Mouse (Mus musculus): ENCODE results near the gene Rpl28.
A peak's percentile ranks its signal among the peaks of the same experiment; 100 is the strongest.

The Rpl28 gene

GRCm38 (mm10) chr7:4792278-4793212 is at the start of gene Rpl28:
Rpl28 (plus strand) TSS chr7:4792874.
- peak; percentile 95 to 96 for DNase-seq (ENCODE audit: low spot score in 2 of 2)

DNA sequence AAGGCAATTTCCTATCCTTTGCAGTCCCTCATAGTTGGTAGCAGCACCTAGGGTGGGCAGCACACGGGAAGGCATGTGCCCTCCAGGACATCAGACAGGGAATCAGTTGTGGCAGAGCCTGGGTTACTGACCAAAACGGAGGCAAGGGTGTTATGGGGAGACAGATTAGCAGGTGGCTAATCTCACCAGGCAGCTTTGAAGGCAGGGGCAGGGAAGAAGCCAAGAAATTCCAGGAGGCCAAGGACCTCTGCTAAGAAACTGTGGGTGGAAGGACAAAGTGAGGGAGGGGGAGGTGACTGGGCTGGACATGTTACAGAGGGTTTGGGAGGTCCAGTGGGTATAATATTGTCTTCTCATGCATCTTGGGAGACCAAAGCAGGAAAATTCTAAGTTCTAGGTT is 49.3 kb upstream of the Rpl28 start:
- DNase-seq (ENCODE audit: low spot score in 2 of 2): no peak

- DNase-seq (ENCODE audit: low spot score in 2 of 2): no peak
Measured at GRCm38 (mm10) chr7:4744886-4745285, 47.8 kb upstream of the Rpl28 start.

DNA sequence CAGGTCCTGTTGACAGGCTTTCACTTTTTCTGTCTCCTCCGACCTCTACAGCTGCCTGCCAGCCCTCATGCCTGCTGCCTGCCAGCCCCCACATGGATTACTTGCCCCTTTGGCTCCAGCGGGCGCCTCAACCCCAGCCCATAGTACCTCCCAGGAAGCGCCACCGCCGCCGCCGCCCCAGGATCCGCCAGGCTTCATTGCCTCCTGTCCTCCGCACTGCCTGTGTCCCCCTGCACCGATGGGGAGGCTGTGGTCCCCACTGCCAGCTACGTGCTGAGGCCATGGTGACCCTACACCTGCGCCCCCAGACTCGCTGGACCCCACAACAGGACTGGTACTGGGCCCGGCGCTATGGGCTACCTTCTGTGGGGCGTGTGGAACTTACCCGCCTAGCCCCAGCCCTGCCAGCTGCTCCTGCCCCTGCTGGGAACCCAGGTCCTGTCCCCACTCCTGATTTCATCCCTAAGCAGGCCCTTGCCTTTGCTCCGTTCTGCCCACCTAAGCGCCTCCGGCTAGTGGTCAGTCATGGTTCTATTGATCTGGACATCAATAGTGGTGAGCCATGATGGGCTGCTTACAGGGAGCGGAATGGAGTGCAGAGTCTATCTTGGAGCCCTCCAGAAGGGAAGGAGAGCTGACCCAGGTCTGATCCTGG is 46.2 kb upstream of the Rpl28 start:
- DNase-seq (ENCODE audit: low spot score in 2 of 2): no peak

- no peak for DNase-seq (ENCODE audit: low spot score in 2 of 2)
Measured at GRCm38 (mm10) chr7:4747156-4747899, 45.3 kb upstream of the Rpl28 start.

DNA sequence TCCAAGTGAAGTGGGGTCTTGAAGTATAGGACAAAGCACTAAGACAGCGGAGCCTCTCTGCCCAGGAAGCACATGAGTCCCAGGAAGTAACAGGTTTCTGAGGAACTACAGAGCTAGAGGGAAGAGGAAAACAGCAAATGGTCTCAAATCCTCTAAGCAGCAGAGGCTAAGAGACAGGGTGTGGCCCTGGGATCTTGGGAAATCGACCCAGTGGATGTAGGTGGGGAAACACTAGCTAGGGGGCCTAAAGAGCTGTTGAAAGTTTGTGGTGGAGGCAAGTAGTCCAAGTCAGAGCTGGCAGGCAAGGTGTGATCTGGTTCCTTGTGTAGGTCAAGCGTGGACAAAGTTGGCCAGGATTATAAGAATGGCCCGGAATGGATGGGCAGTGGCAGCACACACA is 44.4 kb upstream of the Rpl28 start:
- DNase-seq (ENCODE audit: low spot score in 2 of 2): no peak

- no peak for DNase-seq (ENCODE audit: low spot score in 2 of 2)
Measured at GRCm38 (mm10) chr7:4749169-4749568, 43.5 kb upstream of the Rpl28 start.

DNA sequence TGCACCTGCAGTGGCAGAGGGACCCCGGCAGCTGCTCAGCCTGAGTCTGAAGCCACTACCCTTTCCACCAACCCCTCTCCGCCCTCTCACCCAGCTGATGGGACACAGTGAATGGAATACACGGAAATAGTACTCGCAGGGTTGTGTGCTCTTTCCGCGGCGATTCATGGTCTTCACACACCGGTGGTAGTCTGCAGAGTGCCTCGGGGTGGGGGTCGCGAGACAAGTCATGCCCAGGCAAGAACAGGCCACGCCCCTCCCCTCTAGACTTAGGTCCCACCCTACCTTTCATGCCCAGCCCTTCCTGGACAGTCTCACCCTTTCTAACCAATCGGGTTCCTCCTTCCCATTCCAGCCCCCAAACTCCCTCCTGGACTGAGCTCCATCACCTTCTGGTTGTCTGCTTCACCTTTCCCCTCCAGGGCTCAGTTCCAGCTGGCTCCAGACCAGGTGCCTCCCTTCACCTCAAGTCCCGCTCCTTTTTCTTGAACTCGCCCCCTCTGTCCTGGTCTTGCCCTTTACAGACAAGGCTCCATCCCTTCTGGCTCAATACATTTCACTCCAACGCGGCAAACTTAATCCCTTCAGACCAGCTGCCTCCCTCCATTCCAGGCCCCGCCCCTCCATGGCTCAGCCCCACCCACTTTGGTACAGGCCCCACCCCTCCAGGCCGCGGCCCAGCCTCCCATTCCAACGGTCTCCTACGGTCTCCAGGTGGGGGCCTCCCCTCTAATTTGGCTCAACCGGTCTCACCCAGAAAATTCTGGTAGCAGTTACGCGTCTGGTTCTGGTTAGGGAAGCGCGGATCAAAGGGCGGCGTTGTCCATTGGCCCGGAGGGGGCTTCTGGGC is 40.5 kb upstream of the Rpl28 start:
- DNase-seq (ENCODE audit: low spot score in 2 of 2): no peak

DNA sequence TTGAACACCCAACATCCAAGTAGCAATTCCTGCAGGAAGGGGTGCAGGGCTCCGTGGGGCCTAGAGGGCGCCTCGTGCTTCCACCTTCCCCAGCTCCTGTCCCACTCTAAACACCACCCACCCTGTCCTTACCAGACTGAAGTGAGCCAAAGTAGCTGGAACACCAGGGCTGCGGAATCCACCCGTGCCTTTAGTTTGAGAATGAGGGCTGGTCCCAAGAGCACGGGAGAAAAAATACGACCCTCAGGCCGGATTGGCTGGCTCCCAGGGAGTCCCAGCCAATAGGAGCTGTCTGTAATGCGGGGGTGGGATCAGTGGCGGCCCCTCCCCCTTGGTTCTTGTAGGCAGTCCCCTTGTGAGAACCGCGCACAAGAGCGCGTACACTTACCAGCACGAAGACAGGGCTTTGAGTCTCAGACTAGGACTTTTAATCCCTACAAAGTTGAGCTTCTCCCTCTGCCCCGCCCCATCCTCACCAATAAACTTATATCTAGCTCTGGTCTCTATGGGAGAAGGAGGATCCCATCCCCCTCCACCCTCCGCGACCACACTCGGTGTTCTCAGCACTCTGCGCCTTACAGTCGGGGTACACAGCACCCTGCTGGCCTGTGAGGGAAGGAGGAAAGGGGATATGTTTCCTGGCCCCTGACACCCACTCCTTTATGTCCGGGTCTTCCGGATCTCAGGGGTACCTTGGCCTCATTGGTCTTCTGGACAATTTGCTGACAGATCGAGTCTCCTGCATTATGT is 39.7 kb upstream of the Rpl28 start, which contains the start of gene Cox6b2:
Gene Cox6b2, minus strand, starts transcription at position 274 of the 750 bp plus-strand sequence.
- DNase-seq (ENCODE audit: low spot score in 2 of 2): peak; percentile 37 to 45

DNA sequence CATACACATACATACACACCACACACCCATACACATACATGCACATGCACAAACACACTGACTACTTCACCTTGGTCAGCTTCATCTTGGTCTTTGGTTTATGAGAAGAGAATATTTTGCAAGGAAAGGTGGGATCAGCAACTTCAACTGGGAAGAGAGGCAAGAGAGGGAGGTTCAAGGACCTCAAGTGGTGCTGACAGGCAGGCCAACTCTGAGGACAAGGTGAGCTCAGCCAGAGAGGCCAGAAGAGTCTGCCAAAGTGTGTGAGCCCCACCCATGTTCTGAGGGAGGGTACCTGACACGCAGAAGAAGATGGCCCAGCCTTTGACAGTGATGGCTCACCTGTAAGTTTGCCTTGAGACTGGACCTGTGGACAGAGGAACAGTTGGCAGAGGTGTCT is 33.0 kb upstream of the Rpl28 start:
- DNase-seq (ENCODE audit: low spot score in 2 of 2): no peak

DNA sequence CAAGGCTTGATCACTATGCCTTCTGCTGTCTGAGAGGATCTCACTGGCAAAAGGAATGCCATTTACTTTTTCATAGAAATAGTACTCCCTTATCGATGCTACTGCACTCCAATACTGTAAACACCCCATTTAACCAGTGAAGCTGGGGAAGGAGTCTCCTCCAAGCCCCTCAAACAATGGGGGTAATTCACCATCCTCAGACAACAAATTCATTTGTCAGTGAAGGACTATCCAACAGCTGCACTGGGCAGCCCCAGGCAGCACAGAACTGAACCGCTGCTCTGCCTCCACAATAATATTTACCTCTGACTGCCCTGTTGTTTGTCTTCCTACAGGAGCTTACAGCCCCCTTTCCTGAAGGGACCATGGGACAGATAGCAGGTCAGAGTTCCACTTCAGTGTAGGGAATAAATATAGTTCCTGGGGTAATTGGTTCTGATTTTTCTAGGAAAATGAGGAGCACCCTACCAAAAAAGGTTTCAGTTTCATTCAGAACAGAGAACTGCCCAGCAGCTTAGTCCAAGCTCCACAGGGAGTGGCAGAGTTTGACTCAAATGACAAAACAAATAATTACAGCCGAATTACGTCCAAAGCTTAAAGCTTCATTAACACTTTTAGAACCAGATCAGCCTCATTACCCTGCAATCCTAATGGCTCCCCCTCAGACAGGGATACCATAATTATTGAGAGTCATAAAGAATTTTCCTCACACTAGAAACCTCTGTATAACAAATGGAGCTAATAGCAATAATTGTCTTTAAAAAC is 27.5 kb upstream of the Rpl28 start:
- DNase-seq (ENCODE audit: low spot score in 2 of 2): no peak

- DNase-seq (ENCODE audit: low spot score in 2 of 2): no peak
Measured at GRCm38 (mm10) chr7:4771202-4771601, 21.5 kb upstream of the Rpl28 start, which contains the start of gene Fam71e2. Fam71e2 (minus strand) TSS chr7:4771302.

DNA sequence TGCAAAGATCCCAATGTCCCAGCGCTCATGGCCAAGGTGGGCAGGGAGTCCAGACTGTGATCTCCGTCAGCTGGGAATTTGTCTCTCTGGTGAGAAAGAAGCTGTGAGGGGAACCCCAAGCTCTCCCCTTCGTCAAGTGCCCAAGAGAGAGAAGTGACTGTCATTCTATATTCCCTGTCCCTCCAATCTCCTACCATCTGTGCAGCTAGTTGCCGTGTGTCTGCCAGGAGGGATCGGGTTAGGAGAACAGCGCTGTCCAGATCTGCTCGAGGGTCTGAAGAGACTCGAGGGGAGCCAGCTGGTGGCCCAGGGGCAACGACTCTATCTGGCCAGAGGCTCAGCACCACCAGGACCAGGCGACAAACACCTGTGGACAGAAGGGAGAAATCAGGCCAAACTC is 16.5 kb upstream of the Rpl28 start:
- no peak for DNase-seq (ENCODE audit: low spot score in 2 of 2)

GRCm38 (mm10) chr7:4776861-4777830 is 15.5 kb upstream of the Rpl28 start:
- DNase-seq (ENCODE audit: low spot score in 2 of 2): no peak

DNA sequence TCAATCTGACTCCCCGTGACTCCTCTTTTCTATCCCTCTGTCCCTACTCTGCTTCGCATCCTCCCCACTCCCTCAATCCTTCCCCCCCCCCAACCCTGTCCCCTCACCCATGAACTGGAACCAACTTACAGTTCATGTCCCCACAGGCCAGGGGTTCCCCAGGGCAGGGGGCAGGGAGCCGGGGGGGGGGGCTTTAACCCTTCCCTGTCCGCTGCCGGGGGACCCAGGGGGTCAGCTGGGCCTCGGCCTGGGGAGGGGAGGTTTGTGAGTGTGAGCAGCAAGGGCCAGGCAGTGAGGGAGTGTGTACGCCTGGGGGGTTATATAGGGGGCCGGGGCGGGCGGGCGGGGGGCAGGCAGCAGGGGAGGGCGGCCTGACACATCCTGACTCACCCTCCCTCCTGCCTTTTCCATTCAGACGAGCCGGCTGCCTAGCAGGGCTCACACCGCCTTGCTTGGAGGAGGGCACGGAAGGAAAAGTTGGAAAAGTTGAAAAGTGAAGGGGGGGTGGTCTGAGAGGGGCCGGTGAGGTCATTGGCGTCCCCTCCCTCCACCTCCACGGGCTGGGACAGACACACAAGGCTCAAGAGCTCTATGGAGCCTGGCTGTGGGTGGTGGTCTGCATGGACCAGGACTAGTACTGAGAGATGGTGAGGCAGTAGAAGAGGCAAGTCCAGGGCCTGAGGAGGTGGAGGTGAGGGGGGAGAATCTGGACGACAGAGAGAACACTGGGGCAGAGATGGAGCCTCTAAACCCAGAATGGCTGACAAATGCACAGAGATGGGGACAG is 14.6 kb upstream of the Rpl28 start:
- no peak for DNase-seq (ENCODE audit: low spot score in 2 of 2)

GRCm38 (mm10) chr7:4779921-4780320 is 12.8 kb upstream of the Rpl28 start:
- no peak for DNase-seq (ENCODE audit: low spot score in 2 of 2)

DNA sequence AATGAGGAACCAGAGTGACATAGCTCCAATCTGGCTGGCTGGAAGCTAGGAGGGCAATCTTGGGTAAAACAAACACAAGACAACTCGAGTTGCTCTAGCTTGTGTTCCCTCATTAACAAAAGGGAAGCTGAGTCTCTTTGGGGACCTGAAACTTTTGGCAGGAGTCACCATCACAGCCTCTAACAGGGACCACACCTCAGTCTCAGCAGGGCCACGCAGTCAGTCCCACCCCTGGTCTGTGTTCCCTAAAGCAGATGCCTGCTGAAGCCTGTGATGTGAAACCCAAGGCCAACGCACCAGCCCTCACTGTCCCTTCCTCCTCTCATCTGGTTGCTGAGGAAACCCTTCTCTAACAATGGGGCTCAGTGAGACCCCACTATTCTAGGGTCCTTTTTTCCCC is 10.5 kb upstream of the Rpl28 start:
- DNase-seq (ENCODE audit: low spot score in 2 of 2): no peak

GRCm38 (mm10) chr7:4782759-4783158 is 9.9 kb upstream of the Rpl28 start, which contains the start of the genes Il11 and Tmem190:
Il11 (minus strand) TSS chr7:4782859.
Tmem190 (plus strand) TSS chr7:4782937.
- no peak for DNase-seq (ENCODE audit: low spot score in 2 of 2)

Measured in heart, adult 9 months (tissue).